Mouse (Mus musculus) liver, postnatal 0 days (tissue): ENCODE data around the gene Pifo.

Source experiments
- CTCF ChIP-seq: sonication (generic); IDR thresholded peaks from 2 replicates; pipeline ENCODE4 v1.5.1; 2016; ENCODE audit warnings: antibody characterized with exemption, low read depth
- EP300 ChIP-seq: IDR thresholded peaks from 2 replicates; pipeline ENCODE4 v1.6.1; 2016; ENCODE audit warnings: antibody characterized with exemption, low read depth, mild to moderate bottlenecking

- TF ChIP-seq EP300 (no peak), CTCF (peak; percentile 56)
These were observed 53.7 kb downstream of the Pifo start for GRCm38 (mm10) chr3:105960700-105961099.
